Mouse (Mus musculus) embryonic fibroblast, embryonic 13.5 days (primary cell): ENCODE data around the gene Arl9.

ENCODE experiments used
- CTCF ChIP-seq: IDR thresholded peaks from 2 replicates; pipeline ENCODE4 v1.5.1; 2011; ENCODE audit warnings: mild to moderate bottlenecking, control low read depth, low read length, moderate library complexity, borderline replicate concordance; ENCODE audit not compliant: insufficient read depth
- POLR2A ChIP-seq: IDR thresholded peaks from 2 replicates; pipeline ENCODE4 v1.6.1; 2011; ENCODE audit warnings: low read depth, mild to moderate bottlenecking, control low read depth, low read length, moderate library complexity

GRCm38 (mm10) chr5:76984015-76984414 is 19.8 kb upstream of the Arl9 start:
- TF ChIP-seq POLR2A = no peak
- no peak for TF ChIP-seq CTCF
